Mouse (Mus musculus): ENCODE data around the gene Gcnt2.
"Not testable (repeated sequence)": the region's sequence is repeated elsewhere in the genome, so short reads cannot be mapped to it uniquely, and the experiment has no call there.

Gcnt2 gene

GRCm38 (mm10) chr13:40901831-40902459, 42.4 kb downstream of the Gcnt2 start:
- in situ Hi-C loops (cut with MboI, MseI), result no loop called here

- in situ Hi-C loops (cut with MboI, MseI), result no loop called here
Measured at GRCm38 (mm10) chr13:40904080-40904479, 44.5 kb downstream of the Gcnt2 start.

GRCm38 (mm10) chr13:40906528-40906927, 47.0 kb downstream of the Gcnt2 start:
- in situ Hi-C loops (cut with MboI, MseI), result no loop called here

- in situ Hi-C loops (cut with MboI, MseI), result no loop called here
Measured at GRCm38 (mm10) chr13:40907274-40907673, 47.7 kb downstream of the Gcnt2 start.

- in situ Hi-C loops (cut with MboI, MseI), result no loop called here
Measured at GRCm38 (mm10) chr13:40908044-40908443, 48.5 kb downstream of the Gcnt2 start.

GRCm38 (mm10) chr13:40909060-40909459, 49.5 kb downstream of the Gcnt2 start:
- in situ Hi-C loops (cut with MboI, MseI), result no loop called here

- in situ Hi-C loops (cut with MboI, MseI), result no loop called here
Measured at GRCm38 (mm10) chr13:40910047-40910446, 50.5 kb downstream of the Gcnt2 start.

GRCm38 (mm10) chr13:40911951-40912350, 52.4 kb downstream of the Gcnt2 start:
- in situ Hi-C loops (cut with MboI, MseI), result no loop called here

GRCm38 (mm10) chr13:40913395-40914018, 54.0 kb downstream of the Gcnt2 start:
- in situ Hi-C loops (cut with MboI, MseI), result no loop called here

GRCm38 (mm10) chr13:40914053-40914585, 54.6 kb downstream of the Gcnt2 start:
- in situ Hi-C loops (cut with MboI, MseI), result no loop called here

- in situ Hi-C loops (cut with MboI, MseI), result no loop called here
Measured at GRCm38 (mm10) chr13:40916321-40917160, 57.0 kb downstream of the Gcnt2 start.

GRCm38 (mm10) chr13:40917161-40918091, 57.9 kb downstream of the Gcnt2 start:
- in situ Hi-C loops (cut with MboI, MseI), result no loop called here

GRCm38 (mm10) chr13:40921326-40922059, 61.9 kb downstream of the Gcnt2 start:
- in situ Hi-C loops (cut with MboI, MseI), result no loop called here

- in situ Hi-C loops (cut with MboI, MseI), result no loop called here
Measured at GRCm38 (mm10) chr13:40922311-40922877, 62.8 kb downstream of the Gcnt2 start.

GRCm38 (mm10) chr13:40923756-40924315, 64.3 kb downstream of the Gcnt2 start:
- in situ Hi-C loops (cut with MboI, MseI), result no loop called here

- in situ Hi-C loops (cut with MboI, MseI), result no loop called here
Measured at GRCm38 (mm10) chr13:40928192-40928898, 68.8 kb downstream of the Gcnt2 start.

GRCm38 (mm10) chr13:40931871-40932270, 72.3 kb downstream of the Gcnt2 start:
- in situ Hi-C loops (cut with MboI, MseI), result not testable (repeated sequence)

- in situ Hi-C loops (cut with MboI, MseI), result no loop called here
Measured at GRCm38 (mm10) chr13:40932573-40932972, 73.0 kb downstream of the Gcnt2 start.

- in situ Hi-C loops (cut with MboI, MseI), result no loop called here
Measured at GRCm38 (mm10) chr13:40934341-40934740, 74.8 kb downstream of the Gcnt2 start.
